Mouse (Mus musculus) megakaryocyte-erythroid progenitor cell, adult 5-6 weeks (primary cell): Measurements from ENCODE around the gene Actn1. TPM values are rescaled to one million over a fixed set of nuclear protein-coding genes. Genes with fewer than 3 reads are reported as not detected.

Experiments
- ATAC-seq: replicated peaks from 2 replicates; pipeline ENCODE4 v1.8.0; 2016; ENCODE audit warnings: mild to moderate bottlenecking, inconsistent platforms; ENCODE audit not compliant: severe bottlenecking, poor library complexity, low FRiP score, low TSS enrichment
- total RNA-seq, 2 experiments: library from RNA; stranded (forward) in 1 of 2; stranded (reverse) in 1 of 2; fragments of 200-1000, 215-1000 nt in 1 of 2; fragments of >200 nt in 1 of 2; fragmentation: Nextera tagmentation in 1 of 2; gene quantifications; 2 replicates each; pipeline ENCODE4 v1.2.3; 2014 to 2017

Gene Actn1
- total RNA-seq, 2 experiments from 2014 or later, result 0.96 to 4.9 TPM

DNA sequence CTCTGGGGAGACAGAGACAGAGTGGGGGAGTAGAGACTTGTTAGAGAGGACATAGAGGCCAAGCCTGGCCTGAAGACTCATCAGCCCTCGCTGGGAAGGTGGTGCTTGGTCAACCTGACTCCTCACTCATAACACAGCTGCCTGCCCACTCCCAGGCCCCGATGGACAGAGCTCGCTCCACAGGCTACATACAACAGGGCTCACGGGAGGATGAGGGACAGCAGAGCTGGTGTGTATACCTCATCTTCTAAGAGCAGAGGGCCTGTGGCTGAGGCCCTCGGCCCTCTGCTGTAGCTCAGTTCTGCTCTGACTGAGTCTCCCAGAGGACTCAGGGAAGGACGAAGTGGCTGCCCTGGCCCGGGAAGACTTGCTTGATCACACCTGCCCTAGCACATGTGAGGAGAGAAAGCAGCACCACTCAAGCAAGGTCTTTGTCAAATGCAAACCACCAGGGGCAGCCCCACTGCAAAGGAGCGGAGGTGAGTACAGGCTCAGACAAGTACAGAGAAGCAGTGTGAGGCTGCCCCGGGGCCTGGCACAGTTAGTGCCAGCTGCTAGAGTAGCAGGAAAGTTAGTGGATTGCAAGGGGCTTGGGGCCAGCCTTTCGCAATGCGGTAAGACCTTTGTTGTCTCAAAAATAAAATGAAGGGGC, 112.5 kb downstream of the Actn1 start:
- no peak for ATAC-seq

DNA sequence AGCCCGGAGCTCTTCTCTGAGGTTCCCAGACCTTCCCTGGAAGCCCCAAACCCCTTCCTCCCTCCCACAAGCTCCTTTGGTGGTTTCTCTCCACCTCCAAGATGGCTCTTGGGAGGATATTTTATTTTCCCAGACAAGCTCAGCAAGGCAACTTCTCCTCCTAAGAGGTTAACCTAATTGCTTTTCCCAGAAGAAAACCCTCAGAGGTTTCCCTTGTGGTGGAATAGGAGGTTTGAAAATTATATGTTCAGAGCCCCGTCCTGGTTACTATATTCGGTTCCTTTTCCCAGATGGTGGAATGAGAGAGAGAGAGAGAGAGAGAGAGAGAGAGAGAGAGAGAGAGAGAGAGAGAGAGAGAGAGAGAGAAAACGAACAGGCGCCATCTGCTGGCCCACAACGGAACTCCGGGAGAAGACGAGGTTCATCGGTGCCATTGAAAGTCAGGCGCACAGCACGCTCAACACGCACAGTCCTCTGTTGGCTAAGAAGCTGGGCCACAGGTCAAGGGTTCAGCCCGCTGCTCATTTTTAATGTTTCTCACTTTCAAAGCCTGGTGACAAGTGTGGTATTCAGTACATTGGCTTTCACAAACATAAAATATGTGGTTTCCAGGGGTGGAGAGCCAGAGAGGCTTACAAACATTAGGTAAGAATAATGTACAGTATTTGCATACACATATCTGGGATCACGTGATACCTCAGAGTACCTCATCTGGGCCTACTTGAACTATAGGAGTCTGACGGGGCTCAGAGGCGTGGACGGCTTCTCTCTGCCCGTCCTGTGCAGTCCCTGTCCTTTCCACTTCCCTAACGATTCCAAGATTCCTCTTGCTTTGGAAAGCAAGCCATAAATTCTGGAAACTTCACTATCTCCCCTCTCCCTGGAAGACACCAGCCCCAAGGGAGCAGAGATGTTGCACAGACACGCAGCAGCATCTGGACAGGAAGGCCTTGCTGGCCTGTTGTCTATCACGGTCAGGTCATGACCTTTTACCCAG, 113.6 kb downstream of the Actn1 start:
- peak; percentile 65; the same call in 1 of the 2 replicates for ATAC-seq

DNA sequence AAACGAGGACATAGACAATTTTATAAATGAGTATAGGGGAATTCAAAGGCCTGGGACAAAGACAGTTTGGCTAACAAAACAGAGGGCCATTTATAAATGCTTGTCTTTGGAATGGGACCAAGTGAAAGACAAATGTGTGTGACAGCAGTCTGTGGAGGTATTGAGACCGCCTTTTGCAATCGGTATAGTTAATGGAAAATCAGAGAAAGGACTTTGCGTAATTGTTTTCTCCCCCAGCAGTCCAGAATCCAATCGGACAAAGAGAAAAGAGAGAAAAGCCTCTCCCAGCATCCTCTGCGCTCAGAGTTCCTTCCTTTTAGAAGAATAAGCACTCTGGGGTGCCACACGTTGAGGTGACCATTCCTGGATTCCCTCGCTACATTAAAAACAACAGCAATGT, 114.8 kb downstream of the Actn1 start:
- ATAC-seq, result no peak

DNA sequence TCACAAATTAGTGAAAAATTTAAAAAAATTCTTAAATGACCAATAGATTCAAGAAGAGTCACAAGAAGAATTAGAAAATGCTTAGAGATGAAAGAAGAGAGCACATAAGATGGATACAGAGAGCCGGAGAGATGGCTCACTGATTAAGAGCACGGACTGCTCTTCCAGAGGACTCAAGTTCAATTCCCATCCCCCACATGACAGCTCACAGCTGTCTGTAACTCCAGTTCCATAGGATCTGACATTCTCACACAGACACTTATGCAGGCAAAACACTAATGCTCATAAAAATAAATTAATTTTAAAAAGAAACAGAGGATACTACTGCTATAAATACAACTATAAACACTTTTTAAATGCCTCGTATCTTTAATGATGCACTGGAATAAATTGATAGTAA, 115.3 kb downstream of the Actn1 start:
- ATAC-seq, result no peak

DNA sequence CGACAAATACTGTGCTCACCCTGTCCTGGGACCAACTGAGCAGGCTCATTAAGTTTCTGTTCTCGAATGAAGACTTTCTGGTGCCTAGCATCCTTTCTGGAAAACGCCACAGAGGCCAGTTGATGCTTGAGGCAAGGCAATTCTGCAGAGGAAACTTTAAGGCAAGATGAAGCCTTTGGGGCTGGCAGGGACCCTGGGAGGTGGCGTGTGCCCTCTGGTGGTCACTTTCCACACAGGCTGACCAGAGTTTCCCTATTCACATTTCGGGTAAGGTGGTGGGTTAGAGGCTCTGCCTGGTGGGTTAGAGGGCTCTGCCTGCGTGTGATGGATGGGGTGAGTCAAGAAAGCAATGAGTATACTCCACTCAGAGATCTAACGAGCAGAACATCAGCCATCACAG, 118.7 kb downstream of the Actn1 start:
- ATAC-seq, result peak; percentile 77

DNA sequence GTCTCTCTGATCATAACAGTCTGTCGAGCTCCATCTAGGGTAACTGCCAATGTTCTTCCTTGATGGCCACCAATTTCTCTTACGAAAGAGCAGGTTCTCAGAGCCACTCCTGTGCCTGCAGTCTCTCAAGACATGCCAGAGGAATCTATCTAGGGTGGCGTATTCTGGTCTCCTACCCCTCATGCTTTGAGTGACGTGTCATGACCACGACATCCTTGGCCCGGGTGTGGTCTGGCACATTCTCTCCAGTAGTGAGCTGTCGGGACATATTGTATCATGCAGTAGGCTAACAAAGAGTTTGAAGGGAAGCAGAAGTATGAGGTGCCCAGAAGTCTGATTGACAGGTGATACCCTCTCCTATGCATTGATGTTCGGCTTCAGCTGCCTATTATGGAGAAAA, 119.2 kb downstream of the Actn1 start:
- ATAC-seq, result no peak

DNA sequence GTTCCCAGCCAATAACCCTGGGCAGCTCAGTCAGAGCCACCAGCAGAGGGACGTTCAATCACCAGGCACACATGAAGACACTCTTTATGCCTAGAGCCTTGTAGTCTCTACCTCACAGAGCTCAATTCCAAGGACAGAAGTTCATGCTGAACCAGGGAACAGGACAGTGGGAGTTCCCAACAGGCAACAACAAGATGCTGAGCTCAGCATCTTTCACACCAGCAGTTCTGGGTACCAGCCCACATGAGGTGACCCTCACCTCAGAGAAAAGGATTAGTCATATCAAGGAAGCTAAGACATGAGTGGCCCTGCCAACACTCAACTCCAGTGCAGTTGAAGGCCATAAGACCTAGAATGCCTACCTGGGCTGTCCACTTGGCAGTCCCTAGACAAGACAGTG, 122.4 kb downstream of the Actn1 start:
- ATAC-seq, result no peak

DNA sequence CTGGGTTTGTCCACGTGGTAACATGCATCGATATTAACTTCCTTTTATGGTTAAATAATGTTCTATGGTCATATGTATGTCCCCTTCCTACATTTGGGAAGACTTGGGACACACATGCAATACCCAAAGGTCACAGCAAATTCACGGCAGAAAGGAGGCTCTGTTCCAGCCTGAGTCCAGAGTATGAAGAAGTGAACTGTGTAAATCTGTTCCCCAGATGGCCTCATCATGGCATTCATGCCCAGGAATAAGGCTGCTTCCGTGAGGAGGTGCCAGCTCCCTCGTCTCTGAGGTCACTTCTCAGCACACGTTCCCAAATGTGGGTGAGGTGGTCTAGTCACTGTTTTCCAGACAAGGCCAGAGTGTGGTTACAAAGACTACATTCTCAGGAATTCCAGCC, 122.9 kb downstream of the Actn1 start:
- ATAC-seq, result no peak

DNA sequence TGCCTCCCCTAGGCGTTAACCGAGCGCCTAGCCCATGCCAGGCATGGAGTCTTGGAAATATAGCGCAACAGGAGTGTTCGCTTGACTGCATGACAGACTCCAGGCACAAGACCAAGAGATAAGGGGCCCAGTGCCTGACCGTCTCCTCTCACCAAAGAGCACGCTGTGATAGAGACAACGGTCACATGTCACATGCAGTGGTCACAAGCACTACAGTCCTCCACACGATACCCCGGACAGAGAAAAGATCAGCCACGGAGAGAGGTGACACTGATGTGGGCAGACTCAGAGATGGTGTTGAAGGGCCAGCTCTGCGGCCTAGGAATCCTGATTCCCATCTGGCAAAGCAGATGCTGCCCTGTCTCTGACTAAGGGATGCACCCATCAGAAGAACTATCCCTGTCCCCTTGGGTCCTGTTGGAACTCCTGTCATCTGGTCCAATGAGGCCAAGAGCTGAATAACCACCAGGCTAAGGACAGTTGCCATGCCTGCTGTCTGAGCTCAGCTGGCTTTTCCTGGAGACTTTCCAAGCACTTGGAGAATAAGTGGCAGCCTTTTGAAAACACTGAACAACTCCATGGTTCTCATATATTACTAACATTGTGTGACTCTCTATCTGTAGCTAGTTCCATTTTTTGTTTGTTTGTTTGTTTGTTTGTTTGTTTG, 123.8 kb downstream of the Actn1 start:
- ATAC-seq, result no peak

DNA sequence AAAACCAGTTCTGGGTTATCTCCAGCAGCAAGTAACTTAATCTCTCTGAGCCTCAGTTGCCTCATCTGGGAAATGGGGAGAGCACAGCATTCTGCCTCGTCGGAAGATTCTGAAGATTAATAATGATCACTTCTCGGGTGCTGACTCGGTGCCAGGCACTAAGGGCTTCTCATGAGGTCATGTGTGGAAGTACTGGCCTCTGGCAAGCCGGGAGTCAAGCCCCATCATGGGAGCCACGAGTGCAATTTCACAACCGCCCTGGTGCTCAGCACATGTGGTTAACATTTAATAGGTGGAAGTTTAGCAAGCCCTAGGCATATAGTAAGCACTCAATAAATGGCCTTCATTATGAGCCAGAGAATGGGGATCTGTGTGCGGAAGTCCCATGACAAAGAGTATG, 125.0 kb downstream of the Actn1 start:
- no peak for ATAC-seq

DNA sequence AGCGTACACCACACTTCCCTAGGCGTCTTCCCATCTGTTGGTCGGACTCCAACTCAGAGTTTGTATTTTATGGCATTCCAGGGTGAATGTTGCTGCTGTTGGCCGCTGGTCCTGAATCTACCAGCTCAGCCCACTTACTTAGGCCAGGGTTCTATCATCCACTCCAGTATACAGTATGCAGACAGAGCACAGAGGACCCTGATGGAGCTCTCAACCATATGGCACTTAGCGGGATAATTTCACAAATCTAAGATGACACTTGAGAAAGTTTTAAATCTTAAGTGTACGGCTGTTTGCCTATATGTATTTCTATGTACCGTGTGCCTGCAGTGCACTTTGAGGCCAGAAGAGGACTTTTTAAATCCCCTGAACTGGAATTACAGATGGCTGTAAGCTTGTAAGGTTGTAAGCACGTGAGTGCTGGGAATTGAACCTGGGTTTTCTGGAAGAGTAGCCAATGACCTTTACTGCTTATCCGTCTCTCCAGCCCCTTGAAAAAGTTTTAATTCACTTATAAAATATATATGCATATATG, 127.1 kb downstream of the Actn1 start:
- ATAC-seq, result no peak; the same call in 1 of the 2 replicates

DNA sequence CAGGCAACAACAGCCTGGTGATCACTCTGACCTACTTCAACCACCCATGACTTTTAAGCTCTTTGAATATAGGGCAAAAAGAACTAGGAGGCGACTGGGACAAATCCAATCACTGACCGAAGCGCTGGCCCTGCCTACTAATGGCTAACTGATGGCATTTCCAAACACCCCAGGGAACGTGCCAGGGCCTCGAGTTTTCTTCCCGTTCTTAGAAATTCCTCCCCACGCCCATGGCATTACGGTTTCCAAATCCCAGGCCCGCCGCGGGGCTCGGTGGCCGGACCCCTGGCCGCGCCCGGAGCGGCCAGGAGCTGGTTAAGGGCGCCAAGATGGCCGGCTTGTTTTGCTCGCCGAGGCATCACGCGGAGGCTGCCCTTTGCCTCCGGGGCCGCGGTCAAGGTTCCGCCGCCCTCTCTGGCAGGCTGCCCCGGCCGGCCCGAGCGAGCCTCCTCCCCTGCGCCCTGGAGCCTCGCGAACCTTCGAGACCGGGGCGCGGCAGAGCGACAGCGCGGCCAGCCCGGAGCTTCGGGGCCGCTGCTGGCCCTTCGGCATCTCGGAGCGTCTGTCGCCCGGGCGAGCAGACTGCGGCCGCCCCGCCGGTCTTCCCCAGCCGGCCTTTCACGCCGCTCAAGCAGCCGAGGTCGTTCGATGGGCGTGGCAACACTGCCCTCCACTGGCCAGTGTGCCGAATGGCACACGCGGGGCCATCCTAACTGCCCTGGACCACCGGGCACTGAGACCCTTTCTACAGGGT, 127.7 kb downstream of the Actn1 start:
- ATAC-seq, result peak; percentile 72

DNA sequence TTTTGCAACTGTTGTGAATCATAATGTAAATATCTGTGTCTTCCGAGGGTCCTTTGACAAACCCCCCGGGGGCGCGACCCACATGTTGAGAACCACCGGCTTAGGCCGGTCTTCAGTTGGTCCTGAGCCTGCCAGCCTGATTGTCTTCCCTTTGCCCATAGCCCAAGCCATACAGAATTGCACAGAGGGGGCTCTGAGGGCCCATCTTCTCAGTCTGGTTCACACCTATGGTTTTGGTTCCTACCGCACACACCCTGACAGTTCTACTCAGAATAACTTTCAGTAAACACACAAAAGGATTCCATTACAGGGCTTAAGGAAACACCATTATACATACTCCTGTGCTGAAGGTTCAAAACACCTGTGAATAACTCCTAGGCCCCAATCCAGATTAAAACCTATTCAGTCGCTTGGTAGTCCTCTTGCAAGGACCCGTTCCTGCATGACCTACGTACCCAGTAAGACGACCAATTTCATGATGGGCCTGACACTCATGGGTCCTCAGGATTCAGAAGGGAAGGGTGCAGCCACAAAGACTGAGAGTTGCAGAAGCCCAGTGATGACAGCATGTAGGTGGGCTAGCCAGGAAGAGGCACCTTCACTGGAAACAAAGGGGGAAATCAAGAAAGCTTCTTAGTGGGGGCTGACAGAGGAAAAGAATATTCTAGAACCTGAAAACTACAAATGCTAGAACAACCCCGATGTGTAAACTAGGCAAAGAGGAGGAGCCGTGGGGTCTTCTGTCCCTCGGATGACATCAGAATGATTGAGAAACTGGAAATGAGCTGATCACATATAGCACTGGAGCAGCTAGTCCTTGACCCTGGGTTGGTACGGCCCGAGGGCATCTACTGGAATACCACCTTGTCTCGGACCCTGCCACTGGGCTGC, 128.6 kb downstream of the Actn1 start:
- ATAC-seq, result no peak

DNA sequence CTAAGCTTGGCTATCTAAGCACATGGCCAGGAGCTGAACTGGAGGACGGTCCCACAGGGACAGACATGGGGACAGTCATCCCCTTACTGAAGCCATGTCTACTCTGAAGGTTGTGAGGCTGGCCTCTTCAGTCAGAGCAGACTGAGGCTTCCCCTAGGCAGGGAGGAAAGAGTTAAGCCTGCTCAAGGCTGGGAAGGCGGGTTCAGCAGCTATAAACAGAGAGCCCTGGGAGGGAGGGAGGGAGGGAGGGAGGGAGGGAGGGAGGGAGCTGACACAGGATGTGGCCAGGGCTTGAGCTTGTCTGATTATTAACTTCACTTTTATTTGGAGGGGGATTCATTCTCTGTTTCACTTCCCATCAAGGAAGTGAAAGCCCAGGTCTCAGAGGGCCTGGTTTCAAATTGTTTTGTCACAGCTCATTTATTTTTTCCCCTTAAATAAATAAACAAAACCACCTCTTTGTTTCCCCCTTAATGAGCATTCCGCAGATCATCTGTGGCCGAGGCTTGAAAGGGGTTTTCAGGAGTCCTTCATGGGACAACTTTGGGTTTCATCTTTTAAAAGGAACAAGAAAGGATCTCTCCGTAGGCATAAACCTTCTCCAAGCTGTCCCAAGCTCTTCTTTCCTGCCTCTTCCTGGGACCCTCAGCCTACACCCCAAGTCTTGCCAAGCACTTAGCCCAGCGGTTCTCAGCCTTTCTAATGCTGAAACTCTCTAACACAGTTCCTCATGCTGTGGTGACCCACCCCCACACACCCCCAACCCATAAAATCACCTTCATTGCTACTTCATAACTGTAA, 129.4 kb downstream of the Actn1 start:
- ATAC-seq, result peak; percentile 51

DNA sequence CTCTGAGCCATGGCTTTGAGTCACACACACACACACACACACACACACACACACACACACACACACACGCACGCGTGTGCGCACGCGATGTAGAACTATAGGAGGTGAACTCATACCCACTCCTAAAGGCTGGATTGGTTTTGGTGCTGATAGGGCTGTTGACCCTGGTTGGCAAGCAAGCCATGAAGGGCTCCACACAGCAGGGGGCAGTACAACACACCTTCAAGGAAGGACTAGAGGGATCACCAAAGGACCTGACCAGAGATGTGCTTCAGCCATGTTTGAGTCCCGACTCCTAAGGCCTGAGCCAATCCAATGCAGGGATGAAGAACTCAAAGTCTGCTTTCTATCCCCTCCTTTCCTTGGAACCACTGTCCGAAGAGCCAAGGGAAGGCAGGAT, 130.6 kb downstream of the Actn1 start:
- ATAC-seq, result no peak

DNA sequence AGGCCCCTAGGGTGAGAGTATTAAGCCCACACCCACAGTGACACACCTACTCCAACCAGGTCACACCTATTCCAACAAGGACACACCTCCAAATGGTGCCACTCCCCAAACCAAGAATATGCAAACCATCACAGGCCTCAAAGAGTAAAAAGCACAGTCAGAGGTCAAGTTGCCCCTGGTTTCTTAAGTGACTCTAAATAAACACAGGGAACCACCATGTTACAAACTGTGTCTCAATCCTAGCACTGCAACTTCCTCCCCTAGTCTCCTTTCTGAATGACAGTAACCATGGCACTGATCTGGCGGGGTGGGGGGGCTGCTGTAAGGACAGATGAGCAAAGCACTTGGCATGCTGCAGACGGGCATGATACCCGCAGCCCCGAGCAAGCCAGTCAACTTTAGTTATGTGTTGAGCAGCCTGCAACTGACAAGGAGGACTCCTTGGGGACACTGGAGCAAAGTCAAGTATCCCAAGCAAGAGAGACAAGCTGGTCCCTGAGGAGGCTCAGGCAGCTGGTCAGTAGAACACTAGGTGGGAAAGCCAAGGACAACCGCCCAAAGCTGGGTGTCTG, 132.9 kb downstream of the Actn1 start:
- ATAC-seq, result no peak

DNA sequence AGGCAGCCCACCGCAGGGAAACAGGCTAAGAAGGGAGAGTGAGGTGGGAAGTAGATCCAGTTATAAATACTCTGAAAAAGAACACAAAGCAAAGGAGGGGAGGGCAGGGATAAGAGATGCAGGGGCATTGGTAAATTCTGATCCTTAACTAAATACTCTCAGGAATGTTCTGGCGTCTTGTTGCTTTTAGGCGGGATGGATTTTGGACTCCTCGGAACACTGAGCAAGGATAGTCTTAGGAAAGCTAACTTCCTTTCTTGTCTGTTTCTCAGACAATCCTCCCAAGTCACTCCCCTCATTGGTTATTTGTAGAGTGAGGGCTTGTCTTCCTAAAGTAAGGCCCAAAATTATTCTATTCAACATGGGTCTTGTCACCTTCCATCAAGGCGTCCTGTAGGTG, 134.9 kb downstream of the Actn1 start:
- no peak for ATAC-seq
